Mouse (Mus musculus) stomach, embryonic 14.5 days (tissue): ENCODE measurements around the gene Foxo3. TPM values are rescaled to one million over a fixed set of nuclear protein-coding genes. Genes with fewer than 3 reads are reported as not detected.
A peak's percentile ranks its signal among the peaks of the same experiment; 100 is the strongest.

Experiments used
- ATAC-seq: fragments of 200-750 bp; cut with Nextera tagmentation; 2 replicates; pipeline ENCODE4 v1.8.0; 2017; ENCODE audit warnings: low read depth, moderate TSS enrichment; ENCODE audit not compliant: insufficient number of reproducible peaks, insufficient read depth, low FRiP score
- H3K27ac ChIP-seq: fragments of 300-500 bp; sonication (generic); 2 replicates; pipeline ENCODE4 v1.5.1; 2014; ENCODE audit warnings: mild to moderate bottlenecking, low read length, moderate library complexity, mixed read lengths
- H3K27me3 ChIP-seq: fragments of 300-500 bp; sonication (generic); 2 replicates; pipeline ENCODE4 v1.6.1; 2014; ENCODE audit warnings: low read length, control low read depth, mixed read lengths; ENCODE audit not compliant: control insufficient read depth, insufficient read depth
- H3K36me3 ChIP-seq: fragments of 300-500 bp; sonication (generic); 2 replicates; pipeline ENCODE4 v1.6.1; 2014; ENCODE audit warnings: mild to moderate bottlenecking, control low read depth, low read length, moderate library complexity, mixed read lengths; ENCODE audit not compliant: control insufficient read depth, insufficient read depth
- H3K4me1 ChIP-seq: fragments of 300-500 bp; sonication (generic); 2 replicates; pipeline ENCODE4 v1.6.1; 2014; ENCODE audit warnings: low read length, control low read depth, mixed read lengths; ENCODE audit not compliant: control insufficient read depth, insufficient read depth
- H3K4me2 ChIP-seq: fragments of 300-500 bp; sonication (generic); replicated peaks from 2 replicates; pipeline ENCODE4 v1.6.1; 2014; ENCODE audit warnings: low read depth, low read length, control low read depth
- H3K4me3 ChIP-seq: fragments of 300-500 bp; sonication (generic); 2 replicates; pipeline ENCODE4 v1.5.1; 2014; ENCODE audit warnings: low read depth, low read length, control low read depth
- H3K9ac ChIP-seq: fragments of 300-500 bp; sonication (generic); replicated peaks from 2 replicates; pipeline ENCODE4 v1.6.1; 2014; ENCODE audit warnings: low read depth, mild to moderate bottlenecking, control low read depth, low read length, moderate library complexity, mixed read lengths
- H3K9me3 ChIP-seq: fragments of 300-500 bp; sonication (generic); 2 replicates; pipeline ENCODE4 v1.6.1; 2016; ENCODE audit warnings: low read depth, low read length, control low read depth; ENCODE audit not compliant: control insufficient read depth
- WGBS: fragments of 180-500 bp; shearing (Covaris S2); extraction: QIAGEN DNeasy Blood & Tissue Kit; methylation state at CpG from one replicate; pipeline ENCODE4 v1.1.7; 2014; 5-methylcytosine and 5-hydroxymethylcytosine counted together
- polyA plus RNA-seq: library from polyadenylated mRNA; unstranded; fragments of >200 nt; fragmentation: Nextera tagmentation; extraction: Ambion mirVana; gene quantifications from 2 replicates; pipeline ENCODE4 v1.2.1, GENCODE M21; 2014

Gene Foxo3
- polyA plus RNA-seq, 1 experiment from 2014 or later, result 10.5 TPM

GRCm38 (mm10) chr10:42244420-42245255 lies 31.9 kb downstream of the Foxo3 start:
- Histone ChIP-seq H3K36me3 (no peaks in the 10 kb centered on the region), H3K4me1 (peaks cover 28% of the 10 kb centered on the region), H3K9me3 (no peaks in the 10 kb centered on the region), H3K4me2 (no peak overlapping the region), H3K4me3 (no peak overlapping the region), H3K27ac (no peak overlapping the region), H3K27me3 (no peaks in the 10 kb centered on the region), H3K9ac (no peak overlapping the region)
- peak; percentile 70; the same call in 1 of the 2 replicates for ATAC-seq
- WGBS, result 62% methylated on average over 8 of the region's 8 CpGs

- Histone ChIP-seq H3K9ac (no peak overlapping the region), H3K4me3 (no peak overlapping the region), H3K9me3 (no peaks in the 10 kb centered on the region), H3K36me3 (no peaks in the 10 kb centered on the region), H3K27ac (no peak overlapping the region), H3K4me2 (no peak overlapping the region), H3K27me3 (no peaks in the 10 kb centered on the region), H3K4me1 (peaks cover 25% of the 10 kb centered on the region)
- no peak for ATAC-seq
- WGBS, result 87% methylated on average over 7 of the region's 7 CpGs
Measured at GRCm38 (mm10) chr10:42243925-42244324, 32.6 kb downstream of the Foxo3 start.

GRCm38 (mm10) chr10:42242484-42242883 lies 34.1 kb downstream of the Foxo3 start:
- Histone ChIP-seq H3K9ac (no peak overlapping the region), H3K27me3 (no peaks in the 10 kb centered on the region), H3K27ac (no peak overlapping the region), H3K36me3 (no peaks in the 10 kb centered on the region), H3K9me3 (no peaks in the 10 kb centered on the region), H3K4me3 (no peak overlapping the region), H3K4me2 (no peak overlapping the region), H3K4me1 (peaks cover 15% of the 10 kb centered on the region)
- ATAC-seq, result no peak
- 67% methylated on average over 6 of the region's 6 CpGs for WGBS

- H3K36me3 ChIP-seq, result no peaks in the 10 kb centered on the region
- H3K27ac ChIP-seq, result no peak overlapping the region
- H3K27me3 ChIP-seq, result no peaks in the 10 kb centered on the region
- H3K4me2 ChIP-seq, result no peak overlapping the region
- no peak for ATAC-seq
- H3K9ac ChIP-seq, result no peak overlapping the region
- peaks cover 10% of the 10 kb centered on the region for H3K4me1 ChIP-seq
- WGBS, result 90% methylated on average over 4 of the region's 4 CpGs
- H3K4me3 ChIP-seq, result no peak overlapping the region
- H3K9me3 ChIP-seq, result no peaks in the 10 kb centered on the region
Measured at GRCm38 (mm10) chr10:42241775-42242174, 34.8 kb downstream of the Foxo3 start.

- no peaks in the 10 kb centered on the region for H3K36me3 ChIP-seq
- H3K4me1 ChIP-seq, result peaks cover 10% of the 10 kb centered on the region
- H3K9me3 ChIP-seq, result no peaks in the 10 kb centered on the region
- no peak overlapping the region for H3K4me3 ChIP-seq
- no peak overlapping the region for H3K9ac ChIP-seq
- ATAC-seq, result no peak
- no peak overlapping the region for H3K27ac ChIP-seq
- no peaks in the 10 kb centered on the region for H3K27me3 ChIP-seq
- no peak overlapping the region for H3K4me2 ChIP-seq
- 87% methylated on average over 6 of the region's 6 CpGs for WGBS
Measured at GRCm38 (mm10) chr10:42239810-42240111, 36.8 kb downstream of the Foxo3 start.

- H3K4me2 ChIP-seq, result no peak overlapping the region
- no peak overlapping the region for H3K4me3 ChIP-seq
- no peaks in the 10 kb centered on the region for H3K9me3 ChIP-seq
- H3K27me3 ChIP-seq, result no peaks in the 10 kb centered on the region
- H3K9ac ChIP-seq, result no peak overlapping the region
- H3K36me3 ChIP-seq, result no peaks in the 10 kb centered on the region
- peaks cover 7% of the 10 kb centered on the region; the same call in 1 of the 2 replicates for H3K4me1 ChIP-seq
- 79% methylated on average over 15 of the region's 15 CpGs for WGBS
- no peak overlapping the region for H3K27ac ChIP-seq
- peak; percentile 37; the same call in 1 of the 2 replicates for ATAC-seq
Measured at GRCm38 (mm10) chr10:42238923-42239809, 37.4 kb downstream of the Foxo3 start.

- Histone ChIP-seq H3K9me3 (no peaks in the 10 kb centered on the region), H3K4me3 (no peak overlapping the region), H3K4me1 (peaks cover 7% of the 10 kb centered on the region; the same call in 1 of the 2 replicates), H3K27me3 (no peaks in the 10 kb centered on the region), H3K9ac (no peak overlapping the region), H3K4me2 (no peak overlapping the region), H3K27ac (no peak overlapping the region), H3K36me3 (no peaks in the 10 kb centered on the region)
- 52% methylated on average over 5 of the region's 5 CpGs for WGBS
- ATAC-seq, result no peak
Measured at GRCm38 (mm10) chr10:42238296-42238695, 38.3 kb downstream of the Foxo3 start.

- H3K9me3 ChIP-seq, result no peaks in the 10 kb centered on the region
- H3K4me2 ChIP-seq, result no peak overlapping the region
- no peak overlapping the region for H3K4me3 ChIP-seq
- peaks cover 8% of the 10 kb centered on the region; the same call in 1 of the 2 replicates for H3K4me1 ChIP-seq
- no peaks in the 10 kb centered on the region for H3K36me3 ChIP-seq
- H3K27me3 ChIP-seq, result no peaks in the 10 kb centered on the region
- 93% methylated on average over 4 of the region's 4 CpGs for WGBS
- no peak for ATAC-seq
- H3K27ac ChIP-seq, result no peak overlapping the region
- H3K9ac ChIP-seq, result no peak overlapping the region
Measured at GRCm38 (mm10) chr10:42237556-42237955, 39.0 kb downstream of the Foxo3 start.
